Mouse (Mus musculus) midbrain, postnatal 0 days (tissue): ENCODE measurements around the gene Mbd3l1. TPM values are rescaled to one million over a fixed set of nuclear protein-coding genes. Genes with fewer than 3 reads are reported as not detected.

ENCODE experiments used
- ATAC-seq: fragments of 200-750 bp; cut with Nextera tagmentation; 2 replicates; pipeline ENCODE4 v1.8.0; 2017; ENCODE audit warnings: moderate number of reproducible peaks, mild to moderate bottlenecking, moderate TSS enrichment, moderate library complexity; ENCODE audit not compliant: low FRiP score
- DNase-seq: peaks from one replicate; pipeline ENCODE4 v3.0.0-alpha.2; 2015; ENCODE audit warnings: low spot score
- H3K27ac ChIP-seq: fragments of 300-500 bp; sonication (generic); 2 replicates; pipeline ENCODE4 v1.5.1; 2014; ENCODE audit warnings: low read depth, mild to moderate bottlenecking, low read length, mixed read lengths
- H3K27me3 ChIP-seq: fragments of 300-500 bp; sonication (generic); 2 replicates; pipeline ENCODE4 v1.6.1; 2014; ENCODE audit warnings: low read length, control low read depth, mixed read lengths; ENCODE audit not compliant: insufficient read depth
- H3K36me3 ChIP-seq: fragments of 300-500 bp; sonication (generic); 2 replicates; pipeline ENCODE4 v1.6.1; 2014; ENCODE audit warnings: low read length, control low read depth, mixed read lengths; ENCODE audit not compliant: insufficient read depth
- H3K4me1 ChIP-seq: fragments of 300-500 bp; sonication (generic); 2 replicates; pipeline ENCODE4 v1.6.1; 2014; ENCODE audit warnings: mild to moderate bottlenecking, control low read depth, antibody characterized with exemption, low read length, mixed read lengths; ENCODE audit not compliant: insufficient read depth
- H3K4me2 ChIP-seq: fragments of 300-500 bp; sonication (generic); 2 replicates; pipeline ENCODE4 v1.6.1; 2014; ENCODE audit warnings: low read depth, mild to moderate bottlenecking, low read length, mixed read lengths; ENCODE audit not compliant: poor library complexity, severe bottlenecking
- H3K4me3 ChIP-seq: fragments of 300-500 bp; sonication (generic); 2 replicates; pipeline ENCODE4 v1.5.1; 2014; ENCODE audit warnings: low read depth, mild to moderate bottlenecking, low read length, moderate library complexity
- H3K9ac ChIP-seq: fragments of 300-500 bp; sonication (generic); replicated peaks from 2 replicates; pipeline ENCODE4 v1.6.1; 2014; ENCODE audit warnings: mild to moderate bottlenecking, low read length, moderate library complexity, mixed read lengths; ENCODE audit not compliant: poor library complexity, severe bottlenecking
- H3K9me3 ChIP-seq: fragments of 300-500 bp; sonication (generic); 2 replicates; pipeline ENCODE4 v1.6.1; 2016; ENCODE audit warnings: low read length, control low read depth
- CTCF ChIP-seq: IDR thresholded peaks from 2 replicates; pipeline ENCODE4 v1.5.1; 2016; ENCODE audit warnings: antibody characterized with exemption, mild to moderate bottlenecking
- WGBS: fragments of 180-500 bp; shearing (Covaris S2); extraction: QIAGEN DNeasy Blood & Tissue Kit; methylation state at CpG from one replicate; pipeline ENCODE4 v1.1.7; 2014; 5-methylcytosine and 5-hydroxymethylcytosine counted together
- microRNA-seq: library from miRNA; unstranded; fragments of <30 nt; microRNA quantifications from one replicate; pipeline ENCODE4, GENCODE M21; 2016; ENCODE audit warnings: borderline number of aligned reads
- polyA plus RNA-seq: library from polyadenylated mRNA; unstranded; fragments of >200 nt; fragmentation: Nextera tagmentation; extraction: Ambion mirVana; gene quantifications from 2 replicates; pipeline ENCODE4 v1.2.1, GENCODE M21; 2015
- total RNA-seq: library from RNA; depleted of rRNA; stranded (reverse); fragments of >200 nt; gene quantifications from 2 replicates; pipeline ENCODE4 v1.2.3, GENCODE M21; 2014; rRNA removed

Gene Mbd3l1
- total and polyA plus RNA-seq, 2 experiments from 2014 or later: not detected

GRCm38 (mm10) chr9:18473324-18474128 lies 4.6 kb upstream of the Mbd3l1 start:
- peak; percentile 55 for TF ChIP-seq CTCF
- WGBS: 3% methylated on average over 39 of the region's 39 CpGs
- peak overlapping the region; percentile 88 for H3K27ac ChIP-seq
- no peaks in the 10 kb centered on the region; the same call in 1 of the 2 replicates for H3K36me3 ChIP-seq
- H3K9me3 ChIP-seq: no peaks in the 10 kb centered on the region
- H3K4me1 ChIP-seq: no peaks in the 10 kb centered on the region
- ATAC-seq (peak; percentile 98), DNase-seq (peak; percentile 92)
- no peaks in the 10 kb centered on the region; the same call in 1 of the 2 replicates for H3K27me3 ChIP-seq
- H3K9ac ChIP-seq: peak overlapping the region; percentile 73
- peak overlapping the region; percentile 70 for H3K4me3 ChIP-seq
- H3K4me2 ChIP-seq: peak overlapping the region; percentile 70

- no peak overlapping the region for H3K9ac ChIP-seq
- H3K27me3 ChIP-seq: no peaks in the 10 kb centered on the region
- TF ChIP-seq CTCF: peak; percentile 75
- no peaks in the 10 kb centered on the region for H3K9me3 ChIP-seq
- H3K27ac ChIP-seq: no peak overlapping the region
- H3K36me3 ChIP-seq: no peaks in the 10 kb centered on the region
- H3K4me1 ChIP-seq: no peaks in the 10 kb centered on the region
- ATAC-seq (peak; percentile 65), DNase-seq (peak; percentile 57)
- no peak overlapping the region for H3K4me2 ChIP-seq
- 60% methylated on average over 2 of the region's 2 CpGs for WGBS
- H3K4me3 ChIP-seq: no peak overlapping the region
These were observed 29.9 kb downstream of the Mbd3l1 start for GRCm38 (mm10) chr9:18508098-18508497.

Small RNAs within 50 kb of the gene (microRNA-seq; reads per million reads assigned to microRNA genes)
- gene Gm22854: not detected

Other genes with a start within 250 kb of the Mbd3l1 start
- gene Chordc1, start 186.2 kb upstream of the Mbd3l1 start, total RNA-seq: 43.9 and 49.4 TPM in 2 replicates
- 56.1 and 60.6 TPM in 2 replicates for gene Chordc1, start 186.2 kb upstream of the Mbd3l1 start, polyA plus RNA-seq
- gene Naalad2, start 75.4 kb upstream of the Mbd3l1 start, total RNA-seq: 1.9 and 2.1 TPM in 2 replicates
- 0.94 and 1.9 TPM in 2 replicates for gene Naalad2, start 75.4 kb upstream of the Mbd3l1 start, polyA plus RNA-seq
- not detected in 2 replicates for gene Ubtfl1, start 73.9 kb upstream of the Mbd3l1 start, total RNA-seq
- gene Ubtfl1, start 73.9 kb upstream of the Mbd3l1 start, polyA plus RNA-seq: not detected in 2 replicates
- not detected in 2 replicates for gene Mbd3l2, start 47.7 kb upstream of the Mbd3l1 start, total RNA-seq
- gene Mbd3l2, start 47.7 kb upstream of the Mbd3l1 start, polyA plus RNA-seq: not detected in 2 replicates
- gene Zfp558, start 91 bp upstream of the Mbd3l1 start, total RNA-seq: 36.1 and 43.1 TPM in 2 replicates
- gene Zfp558, start 91 bp upstream of the Mbd3l1 start, polyA plus RNA-seq: 25.6 and 26.7 TPM in 2 replicates
- 0.05 TPM in 1 of 2 replicates, not detected in the other for gene Muc16, start 196.2 kb downstream of the Mbd3l1 start, total RNA-seq
- gene Muc16, start 196.2 kb downstream of the Mbd3l1 start, polyA plus RNA-seq: not detected in 2 replicates